Mouse (Mus musculus) forebrain, embryonic 12.5 days (tissue): ENCODE data around the gene C530008M17Rik. TPM values are rescaled to one million over a fixed set of nuclear protein-coding genes. Genes with fewer than 3 reads are reported as not detected.

ENCODE experiments used
- ATAC-seq: fragments of 200-750 bp; cut with Nextera tagmentation; 2 replicates; pipeline ENCODE4 v1.8.0; 2017; ENCODE audit warnings: moderate TSS enrichment; ENCODE audit not compliant: low FRiP score
- H3K27ac ChIP-seq: fragments of 300-500 bp; sonication (generic); 2 replicates; pipeline ENCODE4 v1.5.1; 2016; ENCODE audit warnings: mild to moderate bottlenecking
- H3K27me3 ChIP-seq: fragments of 300-500 bp; sonication (generic); 2 replicates; pipeline ENCODE4 v1.6.1; 2016; ENCODE audit warnings: mild to moderate bottlenecking
- H3K36me3 ChIP-seq: fragments of 300-500 bp; sonication (generic); replicated peaks from 2 replicates; pipeline ENCODE4 v1.6.1; 2016; ENCODE audit warnings: mild to moderate bottlenecking
- H3K4me1 ChIP-seq: fragments of 300-500 bp; sonication (generic); 2 replicates; pipeline ENCODE4 v1.6.1; 2016
- H3K4me2 ChIP-seq: fragments of 300-500 bp; sonication (generic); 2 replicates; pipeline ENCODE4 v1.6.1; 2016; ENCODE audit warnings: mild to moderate bottlenecking, moderate library complexity
- H3K4me3 ChIP-seq: fragments of 300-500 bp; sonication (generic); replicated peaks from 2 replicates; pipeline ENCODE4 v1.5.1; 2016; ENCODE audit warnings: mild to moderate bottlenecking
- H3K9ac ChIP-seq: fragments of 300-500 bp; sonication (generic); 2 replicates; pipeline ENCODE4 v1.6.1; 2016; ENCODE audit warnings: mild to moderate bottlenecking
- H3K9me3 ChIP-seq: fragments of 300-500 bp; sonication (generic); 2 replicates; pipeline ENCODE4 v1.6.1; 2016
- WGBS: fragments of 180-500 bp; shearing (Covaris S2); methylation state at CpG from one replicate; pipeline ENCODE4 v1.1.7; 2016; 5-methylcytosine and 5-hydroxymethylcytosine counted together
- polyA plus RNA-seq: library from polyadenylated mRNA; unstranded; fragments of >200 nt; fragmentation: Nextera tagmentation; extraction: Ambion mirVana; gene quantifications from 2 replicates; pipeline ENCODE4 v1.2.1, GENCODE M21; 2016

The C530008M17Rik gene
- polyA plus RNA-seq, 1 experiment from 2014 or later, result 83.5 TPM

DNA sequence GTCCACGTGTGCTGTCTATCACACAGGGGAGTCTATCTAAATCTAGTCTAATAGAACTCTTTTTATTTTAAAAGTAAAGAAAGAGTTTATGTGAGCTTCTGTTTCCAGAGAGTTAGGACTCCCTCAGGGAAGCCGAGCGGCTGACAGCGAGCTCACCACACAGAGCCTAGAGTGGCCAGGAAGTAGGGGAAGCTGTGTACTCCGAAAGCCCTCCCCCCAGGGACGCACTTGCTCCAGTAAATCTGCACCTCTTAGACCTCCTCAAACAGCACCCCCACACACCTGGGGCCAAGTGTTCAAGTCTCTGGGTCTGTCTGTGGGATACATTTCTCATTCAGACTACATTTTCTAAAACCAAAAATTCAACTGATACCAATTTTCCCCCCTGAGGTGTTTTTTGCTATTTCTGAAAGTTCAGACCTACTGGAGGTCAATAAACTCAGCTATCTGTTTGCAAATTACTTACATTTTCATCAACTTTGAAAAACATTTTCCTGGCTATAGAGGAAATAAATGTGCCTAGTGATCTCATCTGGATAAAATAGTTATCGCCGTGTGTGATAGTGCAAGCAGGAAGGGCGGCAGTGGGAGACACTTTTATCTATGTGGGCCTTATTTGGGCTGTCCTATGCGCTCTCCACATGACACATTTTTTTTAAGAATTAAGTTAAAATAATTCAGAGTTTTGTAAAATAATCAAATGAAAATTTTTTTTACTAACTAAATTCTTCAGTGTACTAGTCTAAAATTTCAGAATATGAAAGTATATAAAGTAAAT, 11.0 kb upstream of the C530008M17Rik start:
- ATAC-seq, result no peak
- peaks cover under 1% of the 10 kb centered on the region; the same call in 1 of the 2 replicates for H3K4me1 ChIP-seq
- no peaks in the 10 kb centered on the region for H3K27me3 ChIP-seq
- no peak overlapping the region for H3K4me3 ChIP-seq
- H3K27ac ChIP-seq, result no peak overlapping the region
- H3K36me3 ChIP-seq, result peaks cover 47% of the 10 kb centered on the region
- H3K4me2 ChIP-seq, result no peak overlapping the region
- WGBS, result 93% methylated on average over 10 of the region's 10 CpGs
- H3K9me3 ChIP-seq, result no peaks in the 10 kb centered on the region
- no peak overlapping the region for H3K9ac ChIP-seq

DNA sequence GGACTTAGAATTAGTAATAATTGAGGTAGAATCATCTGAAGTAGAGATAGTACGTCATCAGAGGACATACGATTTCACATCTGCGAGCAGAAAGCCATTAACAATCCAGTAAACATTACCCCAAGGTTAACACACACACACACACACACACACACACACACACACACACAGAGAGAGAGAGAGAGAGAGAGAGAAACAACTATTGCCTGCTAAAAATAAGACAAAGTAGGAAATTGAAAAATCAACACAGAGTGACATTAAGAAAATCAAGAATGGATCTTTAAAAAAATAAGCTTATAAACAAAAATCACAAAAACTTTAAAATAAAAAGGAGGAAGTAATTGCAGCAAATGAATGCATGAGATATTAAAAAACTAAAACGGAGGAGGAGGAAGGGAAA, 6.4 kb upstream of the C530008M17Rik start:
- peaks cover 8% of the 10 kb centered on the region; the same call in 1 of the 2 replicates for H3K36me3 ChIP-seq
- 70% methylated on average over 4 of the region's 4 CpGs for WGBS
- no peak overlapping the region for H3K9ac ChIP-seq
- no peaks in the 10 kb centered on the region for H3K9me3 ChIP-seq
- no peak overlapping the region for H3K27ac ChIP-seq
- no peaks in the 10 kb centered on the region for H3K27me3 ChIP-seq
- peaks cover 14% of the 10 kb centered on the region for H3K4me1 ChIP-seq
- H3K4me3 ChIP-seq, result no peak overlapping the region
- no peak for ATAC-seq
- H3K4me2 ChIP-seq, result no peak overlapping the region

DNA sequence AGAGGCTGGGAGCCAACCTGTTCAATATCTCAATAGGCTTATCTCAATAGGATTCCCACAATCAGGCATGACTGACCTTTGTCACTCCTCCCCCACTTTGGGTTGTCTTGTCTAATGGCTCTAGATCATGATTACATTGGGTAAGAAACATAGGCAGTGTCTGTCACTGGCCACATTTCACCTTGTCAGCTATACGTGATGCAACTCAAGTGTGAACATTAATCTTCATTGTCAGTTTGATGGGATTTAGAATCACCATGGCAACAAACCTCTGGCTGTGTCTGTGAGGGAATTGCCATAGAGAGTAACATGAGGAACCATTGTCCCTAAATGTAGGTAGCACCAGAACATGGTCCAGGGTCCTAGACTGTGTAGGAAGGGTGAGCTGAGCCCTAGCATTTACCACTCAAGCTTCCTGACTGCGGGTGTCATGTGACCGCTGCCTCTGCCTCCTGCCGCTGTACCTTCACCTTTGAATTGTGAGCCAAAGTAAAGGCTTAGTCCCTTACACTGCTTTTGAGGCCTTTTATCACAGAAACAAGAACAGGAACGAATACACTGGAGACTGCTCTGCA, 5.1 kb upstream of the C530008M17Rik start:
- WGBS, result 58% methylated on average over 5 of the region's 5 CpGs
- Histone ChIP-seq H3K27ac (no peak overlapping the region), H3K4me3 (no peak overlapping the region), H3K4me1 (peaks cover 14% of the 10 kb centered on the region), H3K4me2 (no peak overlapping the region), H3K9ac (no peak overlapping the region), H3K36me3 (peaks cover 5% of the 10 kb centered on the region; the same call in 1 of the 2 replicates), H3K27me3 (no peaks in the 10 kb centered on the region), H3K9me3 (no peaks in the 10 kb centered on the region)
- ATAC-seq, result peak; percentile 67; the same call in 1 of the 2 replicates

DNA sequence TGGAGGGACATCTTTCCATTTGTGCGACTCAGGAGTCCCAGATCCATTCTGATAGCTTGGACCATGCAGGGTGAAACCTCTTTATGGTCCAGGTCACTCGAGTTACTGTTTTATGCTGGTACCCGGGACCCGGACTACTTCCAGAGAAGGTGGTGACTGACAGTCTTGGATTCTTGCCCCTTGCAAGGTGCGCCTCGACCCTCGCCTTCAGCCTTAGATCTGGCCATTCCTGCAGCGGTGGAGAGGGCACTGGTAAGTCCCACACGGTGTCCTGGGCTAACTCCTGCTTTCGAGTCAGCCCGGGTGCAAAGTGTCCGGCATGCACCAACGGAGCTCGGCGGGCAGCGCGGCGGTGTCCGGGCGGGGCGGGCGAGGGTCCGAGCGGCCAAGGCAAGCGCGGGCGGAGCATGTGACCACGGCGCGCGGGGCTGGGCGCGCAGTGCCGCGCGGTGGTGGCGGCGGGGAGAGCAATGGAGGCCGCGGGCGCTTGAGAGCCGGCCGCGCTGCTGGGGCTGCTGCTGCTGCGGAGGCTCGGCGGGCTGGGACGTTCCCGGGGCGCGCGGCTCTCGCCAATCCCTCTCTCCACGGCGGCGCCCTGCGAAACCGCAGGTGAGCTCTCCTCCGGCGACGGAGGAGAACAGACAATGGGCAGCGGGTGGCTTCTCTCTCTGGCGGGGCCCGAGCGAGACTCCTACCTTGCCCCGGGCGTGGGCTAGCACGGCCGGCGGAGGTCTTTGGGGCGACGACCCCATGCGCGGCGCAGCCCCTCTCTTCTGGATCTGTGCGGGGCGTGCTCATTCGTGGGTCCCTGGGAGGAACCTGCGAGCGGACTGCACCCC, 1.2 kb downstream of the C530008M17Rik start:
- Histone ChIP-seq H3K27ac (peak overlapping the region; percentile 98), H3K36me3 (0 out of 2 replicates have a peak, but pooled peaks cover 3% of the 10 kb centered on the region), H3K27me3 (no peaks in the 10 kb centered on the region), H3K4me2 (peak overlapping the region; percentile 79), H3K9ac (peak overlapping the region; percentile 98), H3K9me3 (no peaks in the 10 kb centered on the region), H3K4me3 (peak overlapping the region; percentile 85), H3K4me1 (peaks cover 25% of the 10 kb centered on the region)
- ATAC-seq, result peak; percentile 95
- under 1% methylated on average over 79 of the region's 80 CpGs for WGBS

DNA sequence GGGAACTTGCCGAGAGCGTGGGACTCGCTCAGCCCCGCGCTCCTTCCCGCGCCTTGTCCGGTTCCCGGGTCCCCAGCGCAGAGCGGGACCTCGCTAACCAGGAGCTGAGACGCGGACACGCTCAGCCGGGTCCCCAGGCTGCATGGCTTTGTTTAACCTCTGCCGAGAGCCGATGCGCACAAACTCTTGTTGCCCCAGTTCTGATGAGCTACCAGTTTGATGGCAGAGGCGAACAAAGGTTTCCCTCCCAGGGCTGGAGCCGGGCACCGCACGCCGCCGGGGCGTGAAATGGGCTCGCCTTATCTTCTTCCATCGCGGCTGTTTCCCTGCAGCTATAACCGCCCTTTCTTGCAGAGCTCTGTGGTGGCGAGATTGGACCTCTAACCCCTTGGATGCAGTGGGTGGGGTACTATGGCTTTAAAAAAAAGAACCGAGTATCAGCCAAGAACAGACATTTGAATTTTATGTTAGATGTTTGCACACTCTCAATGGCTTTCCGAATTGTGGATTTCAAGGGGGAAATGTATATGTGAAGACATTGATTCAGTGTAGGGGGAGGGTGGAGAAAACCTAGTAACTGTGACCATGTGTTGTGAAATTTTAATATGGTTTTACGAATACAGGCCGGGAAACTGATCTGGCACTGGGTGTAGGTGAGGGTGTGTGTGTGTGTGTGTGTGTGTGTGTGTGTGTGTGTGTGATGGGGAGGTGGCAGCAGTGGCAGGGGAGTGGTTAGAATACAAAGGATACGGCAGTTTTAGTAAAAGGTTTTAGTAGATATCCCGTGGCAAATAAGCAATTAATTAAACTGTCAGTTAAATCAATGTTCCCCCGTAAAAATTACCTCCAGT, 2.0 kb downstream of the C530008M17Rik start:
- H3K9ac ChIP-seq, result peak overlapping the region; percentile 98
- peak; percentile 81 for ATAC-seq
- H3K9me3 ChIP-seq, result no peaks in the 10 kb centered on the region
- 0 out of 2 replicates have a peak, but pooled peaks cover 3% of the 10 kb centered on the region for H3K36me3 ChIP-seq
- H3K4me1 ChIP-seq, result peaks cover 25% of the 10 kb centered on the region
- peak overlapping the region; percentile 79 for H3K4me2 ChIP-seq
- H3K27ac ChIP-seq, result peak overlapping the region; percentile 98
- H3K27me3 ChIP-seq, result no peaks in the 10 kb centered on the region
- WGBS, result under 1% methylated on average over 38 of the region's 38 CpGs
- peak overlapping the region; percentile 85 for H3K4me3 ChIP-seq

DNA sequence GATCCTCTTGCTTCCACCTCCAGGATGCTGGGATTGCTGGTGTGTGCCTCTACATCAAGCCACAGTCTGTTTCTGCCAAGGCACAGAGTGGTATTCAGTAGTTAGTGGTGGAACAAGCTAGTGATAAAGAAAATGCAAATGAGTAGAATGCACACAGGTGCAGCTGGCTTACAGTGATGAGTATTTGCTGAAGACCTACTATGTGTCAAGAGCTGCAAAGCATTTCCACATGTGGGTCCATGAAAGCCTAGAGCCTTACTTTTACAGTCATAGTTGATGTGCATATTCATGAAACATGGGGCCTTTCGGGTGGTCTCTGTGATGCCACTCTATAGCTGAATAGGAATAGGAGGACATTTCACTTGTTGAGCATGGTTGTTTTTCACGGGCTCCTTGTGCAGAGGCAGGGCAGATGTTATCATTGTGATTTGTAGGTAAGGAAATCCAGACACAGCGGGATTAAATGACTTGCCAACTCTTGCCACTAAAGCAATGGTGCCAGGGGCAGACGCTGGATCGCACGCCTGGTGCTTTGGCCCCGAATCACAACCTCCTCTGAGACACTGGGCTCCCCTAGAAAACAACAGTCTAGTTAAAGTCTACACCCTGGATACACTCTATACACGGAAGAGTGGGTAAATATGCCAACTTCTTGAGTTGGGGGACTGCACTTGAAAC, 3.8 kb downstream of the C530008M17Rik start:
- H3K4me3 ChIP-seq, result no peak overlapping the region
- 88% methylated on average over 8 of the region's 8 CpGs for WGBS
- ATAC-seq, result no peak

DNA sequence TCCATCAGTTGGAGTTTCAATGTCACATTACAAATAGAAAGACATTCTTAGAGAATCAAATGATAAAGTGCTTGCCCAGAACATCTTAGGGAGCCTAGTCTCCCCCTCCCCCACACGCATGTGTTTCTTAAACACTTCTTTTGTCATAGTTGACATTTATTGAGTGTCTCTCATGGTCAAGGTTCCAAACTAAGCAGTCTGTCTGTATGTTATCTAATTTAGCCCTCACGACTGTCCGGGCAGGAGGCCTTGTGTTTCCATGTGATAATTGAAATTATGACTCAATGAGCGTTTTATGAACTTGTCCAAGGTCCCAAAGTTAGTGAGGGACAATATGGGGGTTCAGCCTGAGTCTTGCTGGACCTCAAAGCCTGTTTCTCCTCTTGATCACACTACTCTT, 5.0 kb downstream of the C530008M17Rik start:
- Histone ChIP-seq H3K36me3 (0 out of 2 replicates have a peak, but pooled peaks cover 3% of the 10 kb centered on the region), H3K4me3 (no peak overlapping the region), H3K27ac (no peak overlapping the region), H3K27me3 (no peaks in the 10 kb centered on the region), H3K4me1 (peaks cover 44% of the 10 kb centered on the region), H3K9ac (no peak overlapping the region), H3K9me3 (no peaks in the 10 kb centered on the region), H3K4me2 (no peak overlapping the region)
- no peak for ATAC-seq
- 88% methylated on average over 4 of the region's 4 CpGs for WGBS

More for the DNA sequence above, 3.8 kb downstream of the C530008M17Rik start:
- no peak overlapping the region for H3K27ac ChIP-seq
- no peaks in the 10 kb centered on the region for H3K9me3 ChIP-seq
- no peak overlapping the region for H3K9ac ChIP-seq
- H3K36me3 ChIP-seq, result 0 out of 2 replicates have a peak, but pooled peaks cover 3% of the 10 kb centered on the region
- peak overlapping the region; percentile 79 for H3K4me2 ChIP-seq
- H3K27me3 ChIP-seq, result no peaks in the 10 kb centered on the region
- peaks cover 34% of the 10 kb centered on the region for H3K4me1 ChIP-seq

DNA sequence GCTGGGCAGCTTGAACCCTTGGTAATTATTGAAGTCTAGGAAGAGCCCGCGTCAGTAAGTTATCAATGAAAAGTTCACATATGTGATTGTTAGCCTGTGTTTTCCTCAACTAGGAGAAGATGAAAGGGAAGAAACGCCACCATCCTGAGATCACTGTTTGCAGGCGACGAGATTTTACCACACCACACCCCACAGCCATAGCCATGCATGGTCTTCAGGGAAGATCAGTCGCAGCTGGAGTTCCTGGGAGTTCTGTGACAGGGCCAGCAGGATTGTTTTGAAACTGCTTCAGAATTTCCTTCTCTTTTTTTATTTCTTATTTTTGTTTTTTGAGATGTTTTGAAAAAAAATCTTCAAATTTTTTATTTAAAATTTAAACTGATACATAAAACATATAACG, 8.6 kb downstream of the C530008M17Rik start:
- H3K27ac ChIP-seq, result peak overlapping the region; percentile 76
- 79% methylated on average over 7 of the region's 7 CpGs for WGBS
- H3K27me3 ChIP-seq, result no peaks in the 10 kb centered on the region
- no peak overlapping the region for H3K9ac ChIP-seq
- peaks cover 47% of the 10 kb centered on the region for H3K4me1 ChIP-seq
- 0 out of 2 replicates have a peak, but pooled peaks have one; percentile 45 for ATAC-seq
- H3K4me3 ChIP-seq, result no peak overlapping the region
- 0 out of 2 replicates have a peak overlapping the region, but pooled peaks have one; percentile 10 for H3K4me2 ChIP-seq
- H3K36me3 ChIP-seq, result peaks cover 3% of the 10 kb centered on the region; the same call in 1 of the 2 replicates
- H3K9me3 ChIP-seq, result no peaks in the 10 kb centered on the region

DNA sequence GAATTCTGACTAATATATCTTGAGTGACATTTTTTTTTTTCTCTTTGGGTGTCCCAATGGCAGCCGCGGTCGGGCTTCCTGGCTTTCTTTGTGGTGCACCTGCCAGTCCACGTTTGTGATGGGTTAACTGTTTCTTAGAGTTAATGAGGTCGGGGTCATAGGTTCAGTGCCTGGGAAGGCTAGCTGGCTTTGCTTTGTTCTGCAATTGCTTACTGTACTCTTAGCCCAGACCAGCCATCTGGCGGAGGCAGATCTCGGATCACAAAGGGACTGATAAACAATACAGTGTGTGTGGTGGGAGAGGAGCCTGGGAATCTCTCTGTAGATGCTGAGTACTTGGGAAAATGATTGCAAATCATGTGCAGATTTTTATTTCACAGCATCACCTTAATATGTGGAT, 9.1 kb downstream of the C530008M17Rik start:
- H3K4me2 ChIP-seq, result no peak overlapping the region
- no peaks in the 10 kb centered on the region for H3K27me3 ChIP-seq
- H3K9ac ChIP-seq, result no peak overlapping the region
- peak overlapping the region; percentile 85 for H3K27ac ChIP-seq
- H3K36me3 ChIP-seq, result peaks cover 3% of the 10 kb centered on the region; the same call in 1 of the 2 replicates
- H3K4me3 ChIP-seq, result no peak overlapping the region
- 23% methylated on average over 7 of the region's 7 CpGs for WGBS
- H3K4me1 ChIP-seq, result peaks cover 42% of the 10 kb centered on the region
- no peaks in the 10 kb centered on the region for H3K9me3 ChIP-seq
- ATAC-seq, result peak; percentile 85

DNA sequence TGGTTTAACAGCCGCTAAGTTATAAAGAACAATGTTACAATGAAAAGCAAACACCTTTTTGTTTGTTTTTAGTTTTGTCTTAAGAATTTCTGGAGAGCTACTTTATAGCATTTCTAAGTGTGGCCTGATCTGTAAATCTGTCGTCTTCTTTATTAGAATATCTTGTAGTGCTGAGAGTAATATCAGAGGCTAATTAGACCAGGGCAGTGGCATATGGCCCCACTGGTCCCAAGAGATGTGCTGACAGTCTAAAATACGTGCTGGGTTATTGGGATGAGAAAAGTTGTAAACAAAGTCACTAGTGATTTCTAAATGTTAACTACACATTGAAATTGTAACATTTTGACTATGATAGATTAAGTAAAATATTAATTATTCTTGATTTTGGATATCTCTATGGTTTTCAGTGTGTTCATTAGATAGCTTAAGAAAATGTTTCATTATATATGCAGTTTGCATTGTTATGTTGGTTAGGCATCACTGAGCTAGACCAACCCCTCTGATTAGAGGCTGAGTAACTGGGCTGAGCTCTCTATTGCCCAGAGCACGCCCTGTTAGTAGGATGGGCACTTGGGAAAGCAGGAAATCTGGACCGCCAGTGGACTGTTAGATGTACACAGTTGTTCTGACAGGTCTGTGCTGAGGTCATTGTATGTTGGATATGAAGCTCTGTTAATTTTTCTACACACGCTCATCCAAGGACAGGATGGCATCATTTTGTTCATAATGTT, 9.9 kb downstream of the C530008M17Rik start:
- H3K9ac ChIP-seq, result no peak overlapping the region
- ATAC-seq, result peak; percentile 40; the same call in 1 of the 2 replicates
- H3K4me2 ChIP-seq, result no peak overlapping the region

More for the DNA sequence above, 9.9 kb downstream of the C530008M17Rik start:
- H3K36me3 ChIP-seq, result peaks cover 5% of the 10 kb centered on the region; the same call in 1 of the 2 replicates
- peaks cover 37% of the 10 kb centered on the region for H3K4me1 ChIP-seq
- H3K9me3 ChIP-seq, result no peaks in the 10 kb centered on the region
- 81% methylated on average over 6 of the region's 6 CpGs for WGBS
- H3K27ac ChIP-seq, result peak overlapping the region; percentile 85; the same call in 1 of the 2 replicates
- no peaks in the 10 kb centered on the region for H3K27me3 ChIP-seq
- no peak overlapping the region for H3K4me3 ChIP-seq
